Mouse (Mus musculus) stomach, postnatal 0 days (tissue): Measurements from ENCODE around the gene Mrps18c. TPM values are rescaled to one million over a fixed set of nuclear protein-coding genes. Genes with fewer than 3 reads are reported as not detected.

ENCODE experiments used
- ATAC-seq: fragments of 200-750 bp; cut with Nextera tagmentation; 2 replicates; pipeline ENCODE4 v1.8.0; 2017; ENCODE audit not compliant: low FRiP score, low TSS enrichment
- DNase-seq: peaks from one replicate; pipeline ENCODE4 v3.0.0-alpha.2; 2016; ENCODE audit warnings: low spot score
- H3K27ac ChIP-seq: fragments of 300-500 bp; sonication (generic); replicated peaks from 2 replicates; pipeline ENCODE4 v1.5.1; 2014; ENCODE audit warnings: mild to moderate bottlenecking, control low read depth
- H3K27me3 ChIP-seq: fragments of 300-500 bp; sonication (generic); 2 replicates; pipeline ENCODE4 v1.6.1; 2014; ENCODE audit warnings: low read length; ENCODE audit not compliant: control insufficient read depth, insufficient read depth
- H3K36me3 ChIP-seq: fragments of 300-500 bp; sonication (generic); 2 replicates; pipeline ENCODE4 v1.6.1; 2014; ENCODE audit warnings: low read length, mixed read lengths; ENCODE audit not compliant: control insufficient read depth, insufficient read depth
- H3K4me1 ChIP-seq: fragments of 300-500 bp; sonication (generic); replicated peaks from 2 replicates; pipeline ENCODE4 v1.6.1; 2014; ENCODE audit warnings: antibody characterized with exemption; ENCODE audit not compliant: control insufficient read depth, insufficient read depth
- H3K4me2 ChIP-seq: fragments of 300-500 bp; sonication (generic); replicated peaks from 2 replicates; pipeline ENCODE4 v1.6.1; 2014; ENCODE audit warnings: low read depth, mild to moderate bottlenecking, control low read depth, moderate library complexity
- H3K4me3 ChIP-seq: fragments of 300-500 bp; sonication (generic); 2 replicates; pipeline ENCODE4 v1.5.1; 2014; ENCODE audit warnings: low read depth, low read length, control low read depth
- H3K9ac ChIP-seq: fragments of 300-500 bp; sonication (generic); 2 replicates; pipeline ENCODE4 v1.6.1; 2014; ENCODE audit warnings: mild to moderate bottlenecking, low read length, control low read depth, mixed read lengths
- H3K9me3 ChIP-seq: fragments of 300-500 bp; sonication (generic); 2 replicates; pipeline ENCODE4 v1.6.1; 2016; ENCODE audit warnings: low read length; ENCODE audit not compliant: control insufficient read depth
- CTCF ChIP-seq: IDR thresholded peaks from 2 replicates; pipeline ENCODE4 v1.5.1; 2016; ENCODE audit warnings: antibody characterized with exemption, low read depth, mild to moderate bottlenecking, moderate library complexity
- EP300 ChIP-seq: optimal IDR thresholded peaks from 2 replicates; pipeline ENCODE3; 2016; ENCODE audit warnings: antibody characterized with exemption
- WGBS: fragments of 180-500 bp; shearing (Covaris S2); extraction: QIAGEN DNeasy Blood & Tissue Kit; methylation state at CpG from one replicate; pipeline ENCODE4 v1.1.7; 2014; 5-methylcytosine and 5-hydroxymethylcytosine counted together
- polyA plus RNA-seq: library from polyadenylated mRNA; unstranded; fragments of >200 nt; fragmentation: Nextera tagmentation; extraction: Ambion mirVana; gene quantifications from 2 replicates; pipeline ENCODE4 v1.2.1, GENCODE M21; 2015

Mrps18c gene
- polyA plus RNA-seq, 1 experiment from 2014 or later: 185 TPM

- H3K27me3 ChIP-seq: no peaks in the 10 kb centered on the region
- H3K9ac ChIP-seq: no peak overlapping the region
- H3K4me2 ChIP-seq: no peak overlapping the region
- no peaks in the 10 kb centered on the region for H3K36me3 ChIP-seq
- peak; percentile 85 for ATAC-seq
- no peaks in the 10 kb centered on the region for H3K4me1 ChIP-seq
- no peak overlapping the region for H3K27ac ChIP-seq
- no peaks in the 10 kb centered on the region for H3K9me3 ChIP-seq
- WGBS: 62% methylated on average over 3 of the region's 3 CpGs
- no peak for TF ChIP-seq EP300
- no peak for TF ChIP-seq CTCF
- DNase-seq: no peak
- no peak overlapping the region for H3K4me3 ChIP-seq
Observed at GRCm38 (mm10) chr5:100832680-100833079, 34.3 kb downstream of the Mrps18c start.

GRCm38 (mm10) chr5:100833841-100834240 lies 35.4 kb downstream of the Mrps18c start:
- no peak overlapping the region for H3K27ac ChIP-seq
- peak; percentile 63 for ATAC-seq
- 72% methylated on average over 2 of the region's 2 CpGs for WGBS

GRCm38 (mm10) chr5:100835862-100836538 lies 37.6 kb downstream of the Mrps18c start:
- Histone ChIP-seq H3K4me1 (no peaks in the 10 kb centered on the region), H3K9me3 (no peaks in the 10 kb centered on the region), H3K4me3 (no peak overlapping the region), H3K4me2 (no peak overlapping the region), H3K9ac (no peak overlapping the region), H3K27me3 (no peaks in the 10 kb centered on the region), H3K36me3 (no peaks in the 10 kb centered on the region), H3K27ac (peak overlapping the region; percentile 24; the same call in 1 of the 2 replicates)
- DNase-seq: no peak
- no peak for ATAC-seq
- WGBS: 25% methylated on average over 9 of the region's 9 CpGs
- TF ChIP-seq CTCF: no peak
- no peak for TF ChIP-seq EP300

More at GRCm38 (mm10) chr5:100833841-100834240, 35.4 kb downstream of the Mrps18c start:
- TF ChIP-seq CTCF (no peak), EP300 (no peak)
- H3K27me3 ChIP-seq: no peaks in the 10 kb centered on the region
- no peaks in the 10 kb centered on the region for H3K4me1 ChIP-seq
- no peak overlapping the region for H3K4me2 ChIP-seq
- no peak for DNase-seq
- no peak overlapping the region for H3K9ac ChIP-seq
- no peaks in the 10 kb centered on the region for H3K9me3 ChIP-seq
- no peaks in the 10 kb centered on the region for H3K36me3 ChIP-seq
- H3K4me3 ChIP-seq: no peak overlapping the region

GRCm38 (mm10) chr5:100837907-100838306 lies 39.5 kb downstream of the Mrps18c start:
- Histone ChIP-seq H3K9ac (no peak overlapping the region), H3K27ac (no peak overlapping the region), H3K4me2 (no peak overlapping the region), H3K4me3 (no peak overlapping the region), H3K36me3 (no peaks in the 10 kb centered on the region), H3K27me3 (no peaks in the 10 kb centered on the region), H3K9me3 (no peaks in the 10 kb centered on the region), H3K4me1 (no peaks in the 10 kb centered on the region)
- DNase-seq: no peak
- no peak for TF ChIP-seq CTCF
- TF ChIP-seq EP300: no peak
- no peak; the same call in 1 of the 2 replicates for ATAC-seq
- WGBS: 61% methylated on average over 7 of the region's 7 CpGs

- Histone ChIP-seq H3K36me3 (no peaks in the 10 kb centered on the region), H3K27ac (no peak overlapping the region), H3K4me3 (no peak overlapping the region), H3K4me2 (peak overlapping the region; percentile 96; the same call in 1 of the 2 replicates), H3K9ac (no peak overlapping the region), H3K9me3 (no peaks in the 10 kb centered on the region), H3K4me1 (no peaks in the 10 kb centered on the region; the same call in 1 of the 2 replicates), H3K27me3 (no peaks in the 10 kb centered on the region)
- WGBS: 42% methylated on average over 3 of the region's 3 CpGs
- DNase-seq: no peak
- ATAC-seq: no peak
- TF ChIP-seq CTCF (no peak), EP300 (no peak)
Observed at GRCm38 (mm10) chr5:100844485-100844884, 46.1 kb downstream of the Mrps18c start.

- Histone ChIP-seq H3K27me3 (no peaks in the 10 kb centered on the region), H3K4me3 (peak within 1 kb of the TSS; percentile 63), H3K4me2 (peak within 1 kb of the TSS; percentile 96), H3K9me3 (no peaks in the 10 kb centered on the region), H3K27ac (peak within 1 kb of the TSS; percentile 42), H3K4me1 (no peaks in the 10 kb centered on the region; the same call in 1 of the 2 replicates), H3K9ac (peak within 1 kb of the TSS; percentile 70), H3K36me3 (no peaks in the 10 kb centered on the region)
- ATAC-seq (peak; percentile 27; the same call in 1 of the 2 replicates), DNase-seq (peak; percentile 41)
- TF ChIP-seq EP300 (no peak), CTCF (no peak)
- under 1% methylated on average over 16 of the region's 16 CpGs for WGBS
Observed at GRCm38 (mm10) chr5:100845485-100845847, 47.0 kb downstream of the Mrps18c start, which contains the start of gene Gpat3. Gene Gpat3, plus strand, starts transcription at chr5:100845713.
